Mouse (Mus musculus): ENCODE data around the gene Plekha1.
A peak's percentile ranks its signal among the peaks of the same experiment; 100 is the strongest.

The Plekha1 gene

DNA sequence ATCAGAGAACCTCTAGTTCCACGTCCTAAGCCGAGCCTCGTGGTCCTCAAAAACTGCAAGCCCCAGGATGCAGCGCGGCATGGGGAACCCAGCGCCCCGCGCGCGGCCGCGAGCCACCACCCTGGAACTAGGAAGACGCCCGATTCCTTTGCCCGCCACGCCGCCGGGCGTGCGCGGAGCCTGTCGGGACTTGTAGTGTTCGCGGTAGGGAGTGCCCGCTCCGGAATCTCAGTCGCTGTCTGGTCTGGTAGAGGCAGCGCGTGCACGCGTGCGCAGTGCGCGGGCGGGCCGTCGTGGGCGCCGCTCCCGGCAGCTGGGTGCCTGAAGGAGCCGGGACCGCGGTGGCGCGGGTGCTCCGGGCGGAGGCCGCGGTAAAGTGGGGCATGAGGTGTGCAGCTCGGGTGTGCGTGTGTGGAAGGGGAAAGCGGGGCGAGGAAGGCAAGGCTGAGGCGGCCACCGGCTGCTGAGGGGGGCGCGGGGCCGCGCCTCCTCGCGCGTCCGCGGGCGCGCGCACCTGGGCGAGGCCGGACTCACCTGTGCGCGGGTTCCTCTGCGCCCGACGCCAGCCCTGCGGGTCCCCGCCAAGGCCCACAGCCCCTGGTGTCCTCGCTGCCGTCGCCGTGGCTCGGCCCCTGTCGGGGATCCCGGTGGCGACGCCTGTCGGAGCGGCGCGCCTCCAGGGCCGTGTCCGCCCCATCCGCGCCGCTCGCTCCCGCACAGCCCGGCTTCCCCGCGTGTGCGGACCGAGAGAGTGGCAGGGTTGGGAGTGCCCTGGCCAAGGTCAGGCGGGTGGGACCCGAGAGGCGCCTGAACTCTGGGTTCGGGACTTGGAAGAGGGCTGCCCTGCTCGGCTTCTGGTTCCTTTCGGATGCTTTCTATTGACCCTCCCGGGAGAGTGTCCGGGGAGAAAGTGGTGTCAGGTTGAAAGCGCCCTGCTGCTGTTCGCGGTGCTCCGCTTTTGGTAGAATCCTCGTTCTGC, at the start of gene Plekha1:
TSS of gene Plekha1 (plus strand) at position 144 of the 979 bp plus-strand sequence.
- peak; percentile 96 to 97 for DNase-seq (ENCODE audit: low read depth in 2 of 2, low spot score in 2 of 2)

DNA sequence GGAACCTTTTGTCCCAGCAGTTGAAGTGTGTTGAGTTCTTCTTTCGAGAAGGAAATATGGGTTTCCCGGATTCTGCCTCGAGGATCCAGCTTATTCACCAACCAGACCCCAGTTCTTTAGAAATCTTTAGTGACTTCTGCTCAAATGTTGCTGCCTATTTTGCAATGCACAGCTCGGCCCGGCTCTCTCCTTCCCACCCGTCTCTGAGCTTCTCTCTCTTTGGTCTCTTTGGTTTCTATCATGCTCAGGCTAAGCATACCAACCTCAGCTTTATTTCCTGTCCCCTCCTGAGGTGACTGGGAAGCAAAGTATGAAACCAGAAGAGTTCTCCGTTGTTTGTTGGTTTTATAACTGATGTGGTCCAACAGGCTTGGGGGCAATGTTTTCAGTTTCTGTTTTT, 49.3 kb upstream of the Plekha1 start:
- DNase-seq (ENCODE audit: low read depth in 2 of 2, low spot score in 2 of 2), result peak in 1 of 2 experiments; percentile 15

DNA sequence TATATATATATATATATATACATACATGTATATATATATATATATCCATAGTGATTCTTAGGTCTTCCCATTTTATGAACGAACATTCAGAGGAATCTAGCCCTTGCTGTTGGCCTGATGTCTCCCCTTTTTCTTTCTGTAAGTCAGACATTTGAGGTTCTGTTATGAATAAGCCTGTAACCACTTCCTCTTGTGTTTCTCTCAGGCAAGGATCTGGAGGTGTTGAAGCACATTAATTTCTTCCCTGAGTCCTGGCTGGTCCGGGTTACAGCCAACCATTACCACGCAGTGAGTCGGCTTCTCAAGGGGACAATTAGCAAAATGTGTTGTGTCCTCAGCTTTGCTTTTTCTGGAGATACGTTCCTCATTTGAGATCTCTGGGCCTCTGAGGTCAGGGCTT, 46.7 kb upstream of the Plekha1 start:
- no peak for DNase-seq (ENCODE audit: low read depth in 2 of 2, low spot score in 2 of 2)

DNA sequence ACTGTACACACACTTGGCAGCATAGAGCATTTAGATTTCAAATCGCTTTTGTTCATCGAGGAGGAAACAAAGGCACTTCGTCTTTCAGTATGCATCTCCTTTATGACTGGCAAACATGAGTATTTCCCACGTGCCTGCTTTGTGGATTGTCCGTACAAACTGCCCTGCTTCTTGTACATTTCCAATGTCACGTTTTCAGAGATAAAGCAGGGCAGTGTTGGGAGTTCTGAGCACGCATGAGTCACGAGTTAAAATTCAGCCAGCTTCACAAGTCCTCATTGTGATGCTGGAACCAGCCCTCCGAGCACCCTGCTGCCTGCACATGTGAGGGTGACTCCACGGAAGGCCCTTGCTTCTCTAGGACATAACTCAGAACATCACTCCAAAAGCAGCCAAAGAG, 45.9 kb upstream of the Plekha1 start:
- no peak for DNase-seq (ENCODE audit: low read depth in 2 of 2, low spot score in 2 of 2)

GRCm38 (mm10) chr7:130823992-130824391, 41.6 kb upstream of the Plekha1 start:
- DNase-seq (ENCODE audit: low read depth in 2 of 2, low spot score in 2 of 2), result no peak

- no peak for DNase-seq (ENCODE audit: low read depth in 2 of 2, low spot score in 2 of 2)
These were observed 39.2 kb upstream of the Plekha1 start for GRCm38 (mm10) chr7:130826343-130826742.

DNA sequence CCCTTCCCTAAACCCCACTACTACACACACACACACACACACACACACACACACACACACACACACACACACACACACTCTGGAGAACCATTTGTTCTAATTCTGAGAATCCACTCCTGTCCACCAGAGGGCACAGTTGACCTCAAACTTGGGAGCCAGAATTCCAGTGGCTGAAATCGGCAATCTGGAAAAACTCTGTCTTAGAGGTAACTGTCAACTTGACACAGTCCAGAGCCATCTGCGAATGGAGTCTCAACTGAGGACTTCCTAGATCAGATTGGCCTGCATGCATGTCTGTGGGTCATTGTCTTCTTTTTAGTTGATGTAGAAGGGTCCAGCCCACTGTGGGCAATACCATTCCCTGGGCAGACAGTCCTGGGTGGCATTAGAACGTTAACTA, 38.1 kb upstream of the Plekha1 start:
- DNase-seq (ENCODE audit: low read depth in 2 of 2, low spot score in 2 of 2), result peak in 1 of 2 experiments; percentile 13

DNA sequence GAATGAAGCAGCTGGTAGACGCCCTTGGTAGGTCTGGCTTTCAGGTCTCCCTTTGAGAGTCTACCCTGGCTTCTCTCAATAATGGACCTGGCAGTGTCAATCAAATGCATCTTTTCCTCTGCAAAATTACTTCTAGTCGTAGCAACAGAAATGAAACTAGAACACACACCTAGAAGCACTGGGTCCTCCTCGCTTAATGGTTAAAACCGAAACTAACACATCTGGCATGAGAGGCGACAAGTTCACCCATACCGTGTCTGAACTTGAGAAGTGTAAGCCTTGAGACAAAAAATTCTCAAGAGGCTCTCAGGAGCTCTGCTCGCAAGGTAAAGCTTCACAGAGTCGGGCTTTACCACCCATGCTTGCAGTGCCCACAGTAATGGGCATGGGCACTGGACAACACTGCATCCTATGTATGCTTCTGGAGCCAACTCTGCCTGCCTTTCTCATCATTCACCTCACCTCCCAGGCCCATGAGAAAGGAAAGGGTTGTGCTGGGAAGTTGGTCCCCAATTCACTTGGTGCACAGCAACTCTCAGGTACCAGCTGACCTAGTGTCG, 37.6 kb upstream of the Plekha1 start:
- DNase-seq (ENCODE audit: low read depth in 2 of 2, low spot score in 2 of 2), result no peak

DNA sequence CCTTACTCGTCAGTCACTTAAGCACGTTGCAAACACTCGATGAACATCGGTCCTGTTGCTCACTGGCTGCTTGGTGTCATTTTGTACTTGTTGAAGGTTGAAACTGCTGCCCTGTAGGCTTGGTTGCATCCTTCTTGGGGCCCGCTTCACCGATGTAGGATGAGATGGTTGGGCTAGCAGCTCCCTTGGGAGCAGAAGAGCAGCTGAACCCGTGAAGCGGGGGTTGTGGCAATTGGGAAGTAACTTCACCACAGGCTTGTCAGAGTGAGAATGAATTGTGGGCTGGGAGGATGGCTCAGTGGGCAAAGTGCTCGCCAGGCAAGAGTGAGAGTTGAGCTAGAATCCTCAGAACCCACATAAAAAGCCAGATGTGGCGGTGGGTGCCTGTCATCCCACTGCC, 37.1 kb upstream of the Plekha1 start:
- DNase-seq (ENCODE audit: low read depth in 2 of 2, low spot score in 2 of 2), result peak; percentile 4 to 6

DNA sequence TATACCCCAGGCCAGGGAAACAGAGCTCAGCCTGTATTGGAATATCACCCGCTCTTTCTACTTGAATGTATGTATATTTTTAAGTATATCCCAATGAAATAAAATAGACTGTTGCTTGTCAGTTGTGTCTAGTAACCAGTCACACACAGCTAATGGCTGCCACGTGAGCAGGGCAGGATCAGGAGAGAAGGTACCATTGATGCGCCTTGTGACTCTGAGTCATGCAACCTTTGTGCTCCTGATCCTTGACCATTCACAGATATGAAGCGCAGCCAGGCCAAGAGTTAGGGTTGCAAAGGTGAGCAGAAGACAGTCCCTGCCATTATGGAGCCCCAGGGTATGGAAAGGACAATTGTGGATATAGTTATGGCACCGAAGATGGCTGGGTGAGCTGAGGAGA, 34.0 kb upstream of the Plekha1 start:
- DNase-seq (ENCODE audit: low read depth in 2 of 2, low spot score in 2 of 2), result no peak

DNA sequence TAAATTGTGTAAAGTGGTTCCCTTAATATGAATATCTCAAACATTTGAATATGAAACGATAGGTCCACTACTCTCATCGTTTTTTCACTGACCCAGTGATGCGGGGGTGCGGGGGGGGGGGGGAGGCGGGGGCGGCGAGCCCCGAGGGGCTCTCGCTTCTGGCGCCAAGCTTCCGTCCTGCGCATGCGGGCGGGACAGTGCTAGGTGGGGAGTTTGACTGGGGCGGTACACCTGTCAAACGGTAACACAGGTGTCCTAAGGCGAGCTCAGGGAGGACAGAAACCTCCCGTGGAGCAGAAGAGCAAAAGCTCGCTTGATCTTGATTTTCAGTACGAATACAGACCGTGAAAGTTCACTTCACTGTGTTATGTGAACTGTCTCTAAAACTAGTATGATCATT, 31.3 kb upstream of the Plekha1 start:
- no peak for DNase-seq (ENCODE audit: low read depth in 2 of 2, low spot score in 2 of 2)

- no peak for DNase-seq (ENCODE audit: low read depth in 2 of 2, low spot score in 2 of 2)
These were observed 30.3 kb upstream of the Plekha1 start for GRCm38 (mm10) chr7:130834958-130835861.

- no peak for DNase-seq (ENCODE audit: low read depth in 2 of 2, low spot score in 2 of 2)
These were observed 29.5 kb upstream of the Plekha1 start for GRCm38 (mm10) chr7:130836066-130836465.

GRCm38 (mm10) chr7:130837941-130838657, 27.5 kb upstream of the Plekha1 start:
- DNase-seq (ENCODE audit: low read depth in 2 of 2, low spot score in 2 of 2), result no peak

DNA sequence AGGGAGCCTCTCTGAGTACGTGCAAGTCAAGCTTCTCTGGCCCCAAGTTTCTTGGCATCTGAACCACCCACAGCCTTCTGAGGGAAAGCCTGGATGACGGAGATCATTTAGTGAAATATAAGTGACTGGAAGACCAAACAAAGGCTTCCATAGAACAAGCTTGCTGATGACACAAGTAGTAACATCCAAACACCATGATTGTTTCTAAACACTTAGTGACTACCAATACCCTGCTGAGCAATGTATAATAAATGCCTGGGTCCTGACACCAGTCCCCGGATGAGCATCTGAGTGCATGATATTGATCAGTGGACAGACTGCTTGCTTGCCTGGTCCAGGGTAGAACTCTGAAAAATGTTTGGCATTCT, 26.9 kb upstream of the Plekha1 start:
- DNase-seq (ENCODE audit: low read depth in 2 of 2, low spot score in 2 of 2), result no peak

DNA sequence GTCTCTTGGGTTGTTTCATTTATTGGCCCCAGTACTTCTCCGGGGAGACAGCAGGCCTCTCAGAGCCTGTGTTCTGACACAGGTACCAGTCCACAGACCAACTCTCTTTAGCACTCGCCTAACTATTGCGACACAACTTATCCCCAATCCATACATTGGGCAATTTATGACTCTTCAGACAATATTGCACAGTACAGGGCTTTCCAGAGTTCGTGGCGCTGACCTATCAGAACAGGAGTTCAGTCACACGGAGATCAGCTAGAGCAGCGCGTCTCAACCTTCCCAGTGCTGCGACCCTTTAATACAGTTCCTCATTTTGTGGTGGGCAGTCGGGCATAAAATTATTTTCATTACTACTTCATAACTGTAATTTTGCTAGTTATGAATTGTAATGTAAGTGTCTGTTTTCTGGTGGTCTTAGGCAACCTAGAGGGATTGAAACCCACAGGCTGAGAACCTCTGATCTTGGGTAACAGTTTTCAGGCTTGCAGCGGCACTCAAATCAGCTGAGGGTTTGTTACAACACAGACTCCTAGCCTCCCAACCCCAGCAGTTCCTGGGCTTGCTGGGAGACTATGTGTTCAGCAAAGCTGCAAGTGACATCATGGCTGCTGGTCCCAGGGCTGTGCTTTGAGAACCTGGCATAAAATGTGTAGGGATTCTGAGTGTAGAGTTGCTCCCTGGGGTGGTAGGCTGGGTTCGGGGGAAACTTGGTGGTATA, 26.0 kb upstream of the Plekha1 start:
- DNase-seq (ENCODE audit: low read depth in 2 of 2, low spot score in 2 of 2), result no peak

DNA sequence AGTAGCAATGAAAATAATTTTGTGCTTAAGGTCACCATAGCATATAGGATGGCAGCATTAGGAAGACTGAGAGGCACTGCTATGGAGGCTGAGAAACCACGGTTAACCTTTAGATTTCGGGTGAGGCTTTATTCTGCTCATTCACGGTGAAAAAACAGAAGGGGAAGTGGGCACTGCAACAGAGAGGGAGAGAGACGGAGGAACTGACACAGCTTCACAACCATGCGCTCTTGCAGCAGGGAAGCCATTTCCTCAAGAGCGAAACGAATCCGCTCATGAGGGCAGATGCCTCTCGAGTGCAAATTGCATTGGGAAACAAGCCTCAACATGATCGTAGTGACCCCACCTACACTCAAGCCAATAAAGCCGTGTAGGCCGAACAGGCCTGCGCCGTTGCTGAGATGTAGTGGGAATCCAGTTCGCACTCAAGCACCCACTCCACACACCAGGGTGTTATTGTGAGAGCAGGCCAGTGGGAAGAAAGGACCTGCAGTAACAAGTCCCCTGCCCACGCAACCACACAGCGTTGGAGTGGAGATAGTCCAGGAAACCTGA, 18.3 kb upstream of the Plekha1 start:
- DNase-seq (ENCODE audit: low read depth in 2 of 2, low spot score in 2 of 2), result no peak

GRCm38 (mm10) chr7:130854684-130855292, 10.8 kb upstream of the Plekha1 start:
- no peak for DNase-seq (ENCODE audit: low read depth in 2 of 2, low spot score in 2 of 2)

DNA sequence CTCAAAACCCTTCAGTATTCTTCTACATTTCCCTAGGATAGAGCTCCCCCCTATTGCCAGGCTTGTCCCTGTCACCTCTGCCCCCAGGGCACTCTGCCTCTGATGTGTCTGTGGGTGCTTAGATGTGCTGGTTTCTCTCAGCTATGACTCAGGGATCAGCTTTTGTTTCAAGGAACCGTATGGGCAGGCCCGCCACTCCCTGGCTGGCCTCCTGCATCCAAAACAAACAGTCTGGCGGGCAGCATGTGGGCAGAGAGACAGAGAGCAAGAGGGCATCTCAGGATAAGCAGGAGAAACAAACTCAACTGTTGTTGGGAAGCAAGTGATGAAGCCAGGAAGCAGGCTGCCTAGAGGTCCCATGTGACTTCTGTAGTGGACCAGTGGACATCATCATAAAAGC, 9.9 kb upstream of the Plekha1 start:
- no peak for DNase-seq (ENCODE audit: low read depth in 2 of 2, low spot score in 2 of 2)

DNA sequence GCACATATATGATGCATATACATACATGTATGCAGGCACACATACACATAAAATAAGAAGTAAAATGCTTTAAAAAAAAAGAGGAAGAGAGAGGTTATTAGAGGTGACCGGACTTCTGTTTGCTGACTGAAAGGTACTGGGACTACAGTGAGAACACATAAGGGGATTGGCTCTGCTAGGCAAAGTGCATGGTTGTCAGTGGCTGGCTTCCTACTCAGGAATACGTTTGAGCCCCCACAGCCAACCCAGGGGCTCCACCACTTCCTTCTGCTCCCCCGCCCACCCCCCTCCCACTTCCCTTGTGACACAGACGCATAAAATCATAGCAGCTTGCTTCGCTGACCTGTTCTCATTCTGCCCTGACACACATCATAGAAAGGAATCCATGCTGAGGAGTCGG, 7.6 kb upstream of the Plekha1 start:
- DNase-seq (ENCODE audit: low read depth in 2 of 2, low spot score in 2 of 2), result no peak

Data from CD8-positive naive resting alpha-beta T cell, adult 2 months (primary cell).